Mouse (Mus musculus): ENCODE results near the gene Nuak1. TPM values are rescaled to one million over a fixed set of nuclear protein-coding genes. Genes with fewer than 3 reads are reported as not detected.

Nuak1 gene
- total and polyA plus RNA-seq, 3 experiments: 1.2 to 3.4 (median 1.6) TPM

- dilution Hi-C loops (cut with MboI; ENCODE audit: extremely low pct_ligation_motif_present, extremely low pct_unique_long_range_greater_than_20kb, low sequenced_read_pairs): no loop called here
- in situ Hi-C loops (cut with MboI; ENCODE audit: low pct_ligation_motif_present, low pct_unique_long_range_greater_than_20kb, low sequenced_read_pairs): no loop called here
Measured at GRCm38 (mm10) chr10:84433193-84433801, 7.1 kb downstream of the Nuak1 start.

GRCm38 (mm10) chr10:84424374-84424773 lies 16.0 kb downstream of the Nuak1 start:
- DNase-seq (ENCODE audit: extremely low read depth): no peak
- H3K79me2 ChIP-seq (replicated peaks; ENCODE audit: control insufficient read depth, extremely low read depth, insufficient read depth, poor library complexity, severe bottlenecking): no peaks in the 10 kb centered on the region
- no peak overlapping the region for H3K27ac ChIP-seq (ENCODE audit: insufficient read depth, low read depth)
- no peak overlapping the region for H3K4me3 ChIP-seq (replicated peaks in 1 of 3; ENCODE audit: low read depth in 2 of 3, low read length in 2 of 3, poor library complexity in 1 of 3)
- dilution Hi-C loops (cut with MboI; ENCODE audit: extremely low pct_ligation_motif_present, extremely low pct_unique_long_range_greater_than_20kb, low sequenced_read_pairs) (no loop called here), in situ Hi-C loops (cut with MboI; ENCODE audit: low pct_ligation_motif_present, low pct_unique_long_range_greater_than_20kb, low sequenced_read_pairs) (no loop called here)
- H3K9ac ChIP-seq (ENCODE audit: insufficient read depth, low read depth): no peak overlapping the region
- H3K4me2 ChIP-seq (ENCODE audit: insufficient read depth, low read depth, poor library complexity, severe bottlenecking): no peak overlapping the region
- peaks cover 8% of the 10 kb centered on the region for H3K9me3 ChIP-seq (replicated peaks; ENCODE audit: low read length)
- H3K36me3 ChIP-seq (replicated peaks in 1 of 2; ENCODE audit: control insufficient read depth in 1 of 2, insufficient read depth in 1 of 2, low read length in 1 of 2): peaks cover 0 to 48% of the 10 kb centered on the region in 2 experiments
- no peaks in the 10 kb centered on the region for H3K27me3 ChIP-seq (replicated peaks)
- H3K4me1 ChIP-seq (ENCODE audit: control insufficient read depth in 1 of 2, insufficient read depth in 2 of 2): peaks cover 0 to 22% of the 10 kb centered on the region in 2 experiments; a peak in 2 of 4 replicates
- TF ChIP-seq RAD21 (IDR thresholded peaks at IDR 0.05; ENCODE audit: low read depth, low read length) (no peak), TBP (conservative IDR thresholded peaks at IDR 0.05; ENCODE audit: low read depth, low read length) (no peak), ETS1 (conservative IDR thresholded peaks at IDR 0.05; ENCODE audit: low read depth, low read length) (no peak), NRF1 (IDR thresholded peaks at IDR 0.05; ENCODE audit: low read depth, low read length) (no peak), CHD2 (IDR thresholded peaks at IDR 0.05; ENCODE audit: low read length) (no peak), IRF4 (IDR thresholded peaks at IDR 0.05; ENCODE audit: low read depth, low read length) (no peak), BHLHE40 (IDR thresholded peaks at IDR 0.05; ENCODE audit: low read depth, low read length) (no peak), USF2 (conservative IDR thresholded peaks at IDR 0.05; ENCODE audit: low read depth, low read length) (no peak), PAX5 (IDR thresholded peaks at IDR 0.05; ENCODE audit: low read length) (no peak), MAFK (IDR thresholded peaks at IDR 0.05; ENCODE audit: insufficient replicate concordance, low read length) (no peak), KAT2A (IDR thresholded peaks at IDR 0.05; ENCODE audit: insufficient replicate concordance, low read length) (no peak), MYC (IDR thresholded peaks at IDR 0.05; ENCODE audit: low read depth, low read length) (no peak), ZMIZ1 (IDR thresholded peaks at IDR 0.05; ENCODE audit: low read depth, low read length) (no peak), E2F4 (IDR thresholded peaks at IDR 0.05; ENCODE audit: insufficient replicate concordance, low read depth, low read length) (no peak), NELFE (IDR thresholded peaks at IDR 0.05; ENCODE audit: low read depth, low read length) (no peak), UBTF (IDR thresholded peaks at IDR 0.05; ENCODE audit: low read depth, low read length) (no peak), MAX (IDR thresholded peaks at IDR 0.05; ENCODE audit: low read length) (no peak), POLR2AphosphoS2 (IDR thresholded peaks at IDR 0.05; ENCODE audit: low read depth, low read length) (no peak), ELF1 (IDR thresholded peaks at IDR 0.05; ENCODE audit: low read depth, low read length) (no peak), EP300 (IDR thresholded peaks at IDR 0.05; ENCODE audit: low read length) (no peak)

More at GRCm38 (mm10) chr10:84433193-84433801, 7.1 kb downstream of the Nuak1 start:
- no peak for TF ChIP-seq POLR2A (IDR thresholded peaks at IDR 0.05; ENCODE audit: low read depth, low read length)
- TF ChIP-seq RAD21 (IDR thresholded peaks at IDR 0.05; ENCODE audit: low read depth, low read length): no peak
- TF ChIP-seq MAFK (IDR thresholded peaks at IDR 0.05; ENCODE audit: insufficient replicate concordance, low read length): no peak
- no peak for TF ChIP-seq ZNF384 (IDR thresholded peaks at IDR 0.05; ENCODE audit: low read depth, low read length)
- TF ChIP-seq MAZ (IDR thresholded peaks at IDR 0.05; ENCODE audit: low read depth, low read length): no peak
- TF ChIP-seq RCOR1 (conservative IDR thresholded peaks at IDR 0.05; ENCODE audit: low read depth, low read length): no peak
- TF ChIP-seq SMC3 (IDR thresholded peaks at IDR 0.05; ENCODE audit: low read depth, low read length): no peak
- TF ChIP-seq KAT2A (IDR thresholded peaks at IDR 0.05; ENCODE audit: insufficient replicate concordance, low read length): no peak
- no peak for TF ChIP-seq MAX (IDR thresholded peaks at IDR 0.05; ENCODE audit: low read length)
- no peak overlapping the region for H3K9ac ChIP-seq (ENCODE audit: insufficient read depth, low read depth)
- peaks cover 0 to 62% of the 10 kb centered on the region in 2 experiments for H3K36me3 ChIP-seq (replicated peaks in 1 of 2; ENCODE audit: control insufficient read depth in 1 of 2, insufficient read depth in 1 of 2, low read length in 1 of 2)
- no peak overlapping the region for H3K4me2 ChIP-seq (ENCODE audit: insufficient read depth, low read depth, poor library complexity, severe bottlenecking)
- no peaks in the 10 kb centered on the region for H3K27me3 ChIP-seq (replicated peaks)
- no peak overlapping the region for H3K4me3 ChIP-seq (replicated peaks in 1 of 3; ENCODE audit: low read depth in 2 of 3, low read length in 2 of 3, poor library complexity in 1 of 3)
- no peaks in the 10 kb centered on the region for H3K9me3 ChIP-seq (replicated peaks; ENCODE audit: low read length)
- peaks cover 7 to 33% of the 10 kb centered on the region in 2 experiments; a peak in 3 of 4 replicates for H3K4me1 ChIP-seq (ENCODE audit: control insufficient read depth in 1 of 2, insufficient read depth in 2 of 2)
- H3K79me2 ChIP-seq (replicated peaks; ENCODE audit: control insufficient read depth, extremely low read depth, insufficient read depth, poor library complexity, severe bottlenecking): no peaks in the 10 kb centered on the region
- no peak overlapping the region for H3K27ac ChIP-seq (ENCODE audit: insufficient read depth, low read depth)
- no peak for DNase-seq (ENCODE audit: extremely low read depth)

Data from CH12.LX (cell line).